Mouse (Mus musculus) lung, postnatal 0 days (tissue): ENCODE data around the gene Cebpg.

ENCODE experiments used
- CTCF ChIP-seq: IDR thresholded peaks from 2 replicates; pipeline ENCODE4 v1.5.1; 2016; ENCODE audit warnings: antibody characterized with exemption, mild to moderate bottlenecking
- EP300 ChIP-seq: IDR thresholded peaks from 2 replicates; pipeline ENCODE4 v1.6.1; 2016; ENCODE audit warnings: antibody characterized with exemption, mild to moderate bottlenecking, control low read depth

DNA sequence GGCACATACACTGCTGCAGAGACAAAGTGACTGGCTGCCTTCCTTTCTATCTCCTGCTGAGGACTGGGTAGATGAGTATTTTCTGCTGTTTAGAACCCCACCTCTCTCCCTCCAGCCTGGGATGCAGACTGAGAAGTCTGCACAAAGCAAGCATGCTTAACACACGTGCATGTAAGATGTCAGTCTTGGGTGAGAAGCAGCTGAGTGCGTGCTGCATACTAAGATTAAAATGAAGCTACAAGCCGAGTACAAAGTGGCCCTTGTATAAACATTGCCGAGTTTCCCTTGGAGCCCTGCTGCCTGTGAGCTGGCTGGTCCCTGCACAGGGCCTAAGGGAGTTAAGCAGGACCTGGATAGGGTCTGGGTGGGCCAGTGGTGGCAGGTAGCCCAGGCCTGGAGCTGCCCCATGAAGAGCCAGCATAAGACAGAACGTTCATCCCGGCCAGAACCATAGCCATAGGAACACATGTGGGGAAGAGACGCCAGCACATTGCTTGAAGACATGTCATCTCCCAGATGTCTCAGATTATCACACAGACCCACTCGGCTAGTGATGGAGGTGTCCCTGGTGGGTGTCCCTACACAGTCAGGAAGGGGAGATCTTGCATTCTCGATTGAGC, 28.5 kb downstream of the Cebpg start:
- TF ChIP-seq CTCF, result no peak
- TF ChIP-seq EP300, result no peak
